Mouse (Mus musculus) lung, postnatal 4 days (tissue): Measurements from ENCODE around the gene Gm3667.
A peak's percentile ranks its signal among the peaks of the same experiment; 100 is the strongest.
"Not testable (repeated sequence)": the region's sequence is repeated elsewhere in the genome, so short reads cannot be mapped to it uniquely, and the experiment has no call there.

Source experiments
- DNase-seq, 2 experiments: peaks; one replicate each; pipeline ENCODE4 v3.0.0; 2021

Gm3667 gene

GRCm38 (mm10) chr14:6889521-6890012 is at the start of gene Gm3667:
Gene Gm3667 (minus strand): TSS chr14:6889962.
- DNase-seq, result peak; percentile 5 to 26

GRCm38 (mm10) chr14:6899881-6900280 is 10.1 kb upstream of the Gm3667 start:
- DNase-seq, result peak; percentile 3 to 27

DNA sequence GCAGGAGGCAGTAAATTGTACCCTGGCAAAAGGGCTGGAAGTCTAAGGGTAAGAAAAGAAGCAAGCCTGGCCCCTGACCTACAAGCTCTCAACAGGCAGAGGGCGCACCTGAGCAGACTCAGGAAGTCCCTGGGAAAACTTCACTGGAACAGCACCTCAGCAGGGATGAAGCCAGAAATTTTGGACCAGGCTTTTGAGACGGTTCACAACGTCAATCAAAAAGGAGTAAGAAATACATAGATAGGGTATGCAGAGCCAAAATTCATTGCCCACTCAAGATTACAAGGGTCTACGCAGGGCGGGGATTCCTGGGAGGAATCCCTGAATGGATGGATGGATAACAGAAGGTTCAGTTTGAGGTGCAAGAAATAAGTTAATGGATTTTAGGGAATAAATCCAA is 951 bp downstream of the Gm3667 start:
- DNase-seq, result peak; percentile 7 to 22

GRCm38 (mm10) chr14:6840211-6840610 is 49.6 kb downstream of the Gm3667 start, which contains the start of gene Gm3642:
Gene Gm3642 (minus strand): TSS chr14:6840311.
- DNase-seq, result not testable (repeated sequence)

- DNase-seq, result not testable (repeated sequence)
These were observed 66.5 kb downstream of the Gm3667 start for GRCm38 (mm10) chr14:6823297-6823696.
